Mouse (Mus musculus) hematopoietic stem cell, adult 5-6 weeks (primary cell): ENCODE results near the gene Polrmt. TPM values are rescaled to one million over a fixed set of nuclear protein-coding genes. Genes with fewer than 3 reads are reported as not detected.
"Not testable (repeated sequence)": the region's sequence is repeated elsewhere in the genome, so short reads cannot be mapped to it uniquely, and the experiment has no call there.

Experiments
- ATAC-seq, 2 experiments: fragments of 125-278 bp in 1 of 2; replicated peaks in 1 of 2; 2 replicates each; pipeline ENCODE4 v1.8.0; 2016 to 2017; ENCODE audit warnings: inconsistent platforms in 2 of 2, mild to moderate bottlenecking in 2 of 2, moderate number of reproducible peaks in 2 of 2, low read depth in 1 of 2, moderate TSS enrichment in 1 of 2; ENCODE audit not compliant: low FRiP score in 2 of 2, poor library complexity in 2 of 2, severe bottlenecking in 2 of 2, insufficient read depth in 1 of 2, low TSS enrichment in 1 of 2
- total RNA-seq: library from RNA; stranded (forward); fragments of 172-1452, 232-1000 nt; gene quantifications from 2 replicates; pipeline ENCODE4 v1.2.3, GENCODE M21; 2017

The Polrmt gene
- total RNA-seq, 1 experiment from 2014 or later: 12.1 TPM

DNA sequence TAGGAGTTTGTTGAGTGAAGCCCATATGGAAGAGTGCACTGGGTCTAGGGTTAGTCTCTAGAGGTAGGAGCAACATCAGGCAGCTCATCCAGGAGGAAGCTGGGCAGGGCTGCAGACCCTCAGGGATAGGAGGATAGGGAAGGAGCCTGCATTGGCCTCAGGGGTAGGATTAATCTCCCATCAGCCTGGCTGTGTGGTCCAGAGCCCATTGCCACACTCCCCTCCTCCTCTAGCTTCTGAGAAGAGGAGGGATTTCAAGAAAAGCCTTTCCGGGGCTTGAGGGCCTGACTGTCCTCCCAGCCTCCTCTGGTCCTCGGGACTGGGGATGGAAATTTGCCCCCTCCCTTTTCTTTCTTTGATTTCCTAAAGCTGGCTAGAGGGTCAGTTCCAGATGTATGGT, 32.8 kb upstream of the Polrmt start:
- no peak for ATAC-seq

- ATAC-seq: no peak
Measured at GRCm38 (mm10) chr10:79778006-79778405, 31.6 kb upstream of the Polrmt start.

- no peak for ATAC-seq
Measured at GRCm38 (mm10) chr10:79777103-79777531, 30.7 kb upstream of the Polrmt start, which contains the start of gene Fstl3. Fstl3 (plus strand) TSS chr10:79777272.

DNA sequence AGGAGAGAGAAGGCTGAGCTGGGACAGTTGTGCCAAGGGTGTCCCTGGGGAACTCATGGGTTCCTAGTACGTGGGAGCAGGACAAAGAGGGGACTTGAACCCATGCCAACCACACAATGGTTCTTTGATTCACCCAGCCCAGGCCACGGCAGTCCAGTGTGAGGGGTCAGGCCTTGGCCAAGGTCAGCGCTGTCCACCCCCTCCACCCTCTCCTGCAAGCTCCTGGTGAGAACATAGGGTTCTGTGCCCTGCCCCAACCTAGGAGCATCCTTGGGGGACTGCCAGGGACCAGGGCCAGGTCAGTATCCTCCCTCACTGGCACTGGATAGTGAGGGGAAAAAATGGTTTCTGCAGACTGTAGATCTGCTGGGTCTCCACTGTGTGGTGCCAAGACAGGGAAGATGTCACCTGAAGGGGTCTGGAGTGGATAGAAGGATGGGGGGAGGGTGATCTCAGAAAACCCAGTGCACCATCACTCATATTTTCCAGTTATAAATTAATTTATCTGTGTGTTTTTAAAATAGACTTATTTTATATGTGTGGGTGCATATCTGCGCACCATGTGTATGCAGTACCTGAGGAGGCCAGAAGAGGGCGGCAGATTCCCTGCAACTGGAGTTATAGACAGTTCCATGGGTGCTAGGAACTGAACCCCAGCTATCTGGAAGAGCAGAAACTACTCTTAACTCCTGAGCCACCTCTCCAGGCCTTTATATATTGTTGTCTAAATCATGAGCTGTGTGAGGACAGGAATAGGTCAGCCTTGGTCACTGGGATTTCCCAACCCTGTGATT, 28.3 kb upstream of the Polrmt start:
- ATAC-seq: no peak

GRCm38 (mm10) chr10:79773208-79773607, 26.8 kb upstream of the Polrmt start:
- ATAC-seq: no peak

DNA sequence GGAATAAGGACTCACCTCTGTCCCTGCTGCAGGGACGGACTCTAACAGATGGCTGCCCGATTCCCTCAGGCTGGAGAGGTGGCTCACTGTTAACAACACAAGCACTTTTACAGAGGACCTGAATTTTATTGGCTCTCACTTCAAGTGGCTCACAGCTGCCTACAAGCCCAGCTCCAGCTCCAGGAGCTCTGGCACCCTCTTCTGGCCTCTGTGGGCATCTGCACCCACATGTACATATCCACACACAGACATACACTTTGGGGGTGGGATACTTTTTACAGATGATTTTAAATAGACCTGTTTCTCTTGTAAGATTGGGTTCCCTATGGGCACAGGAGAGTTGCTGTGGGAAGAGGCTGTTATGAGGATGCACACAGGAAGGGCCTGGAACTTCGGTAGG, 25.9 kb upstream of the Polrmt start:
- ATAC-seq: no peak

- ATAC-seq: no peak
Measured at GRCm38 (mm10) chr10:79769329-79769728, 22.9 kb upstream of the Polrmt start.

DNA sequence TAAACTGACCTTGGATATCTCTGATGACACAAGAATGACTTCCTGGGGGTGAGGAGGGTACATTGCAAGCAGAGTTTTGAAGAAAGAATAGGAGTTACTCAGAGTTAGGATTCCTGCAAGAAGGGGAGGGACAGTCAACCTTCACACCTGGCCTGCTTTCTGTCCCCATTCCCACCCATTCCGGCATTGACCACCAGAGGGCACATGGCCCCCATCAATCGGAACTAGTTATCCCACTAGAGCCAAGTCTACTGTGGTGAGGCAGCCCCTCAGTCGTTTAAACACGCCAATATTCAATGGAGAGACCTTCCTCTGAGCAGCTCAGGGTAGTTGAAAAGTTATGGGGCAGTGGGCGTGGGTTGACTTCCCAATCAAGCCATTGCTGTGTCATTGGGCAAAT, 22.0 kb upstream of the Polrmt start:
- no peak for ATAC-seq

DNA sequence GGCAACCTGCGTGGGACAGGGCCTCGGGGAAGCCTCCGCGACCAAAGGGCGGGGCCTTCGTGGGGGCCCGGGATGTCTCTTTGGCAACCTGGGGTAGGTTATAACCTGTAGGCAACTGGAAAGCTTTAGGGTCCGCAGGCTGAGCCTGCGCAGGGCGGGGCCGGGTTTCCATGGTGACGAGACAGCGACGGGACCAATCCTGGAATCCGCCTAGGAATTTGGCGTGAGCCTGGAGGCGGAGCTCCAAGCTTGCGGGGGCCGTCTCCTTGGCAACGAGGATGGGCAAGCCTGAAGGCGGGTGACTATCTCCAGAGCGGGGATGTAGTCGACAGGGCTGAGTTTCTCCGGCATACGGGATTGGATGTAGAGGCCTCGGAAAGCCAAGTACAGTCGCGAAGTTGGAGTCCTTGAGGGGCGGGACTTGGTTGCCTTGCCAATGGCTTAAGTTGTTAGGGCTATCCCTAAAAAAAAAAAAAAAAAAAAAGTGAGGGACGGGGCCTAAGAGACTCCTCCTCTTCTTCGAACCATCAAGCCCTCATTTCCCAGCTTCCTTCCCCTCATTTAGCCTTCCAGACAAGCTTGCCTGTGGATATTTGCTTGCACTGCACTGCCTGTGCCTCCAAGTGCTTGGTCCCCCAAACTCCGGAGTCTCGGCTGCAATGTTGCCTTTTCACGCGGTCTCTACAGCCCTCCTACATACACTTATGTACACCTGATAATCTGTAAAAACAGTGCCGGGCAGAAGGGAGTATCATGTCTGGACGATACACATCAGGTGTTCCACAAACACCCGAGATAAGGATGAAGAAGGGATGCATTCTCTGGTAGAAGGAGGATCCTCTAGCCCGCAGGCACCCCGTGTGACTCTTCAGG, 21.2 kb upstream of the Polrmt start:
- ATAC-seq: peak in 1 of 2 experiments; percentile 33; a peak in 3 of 4 replicates

DNA sequence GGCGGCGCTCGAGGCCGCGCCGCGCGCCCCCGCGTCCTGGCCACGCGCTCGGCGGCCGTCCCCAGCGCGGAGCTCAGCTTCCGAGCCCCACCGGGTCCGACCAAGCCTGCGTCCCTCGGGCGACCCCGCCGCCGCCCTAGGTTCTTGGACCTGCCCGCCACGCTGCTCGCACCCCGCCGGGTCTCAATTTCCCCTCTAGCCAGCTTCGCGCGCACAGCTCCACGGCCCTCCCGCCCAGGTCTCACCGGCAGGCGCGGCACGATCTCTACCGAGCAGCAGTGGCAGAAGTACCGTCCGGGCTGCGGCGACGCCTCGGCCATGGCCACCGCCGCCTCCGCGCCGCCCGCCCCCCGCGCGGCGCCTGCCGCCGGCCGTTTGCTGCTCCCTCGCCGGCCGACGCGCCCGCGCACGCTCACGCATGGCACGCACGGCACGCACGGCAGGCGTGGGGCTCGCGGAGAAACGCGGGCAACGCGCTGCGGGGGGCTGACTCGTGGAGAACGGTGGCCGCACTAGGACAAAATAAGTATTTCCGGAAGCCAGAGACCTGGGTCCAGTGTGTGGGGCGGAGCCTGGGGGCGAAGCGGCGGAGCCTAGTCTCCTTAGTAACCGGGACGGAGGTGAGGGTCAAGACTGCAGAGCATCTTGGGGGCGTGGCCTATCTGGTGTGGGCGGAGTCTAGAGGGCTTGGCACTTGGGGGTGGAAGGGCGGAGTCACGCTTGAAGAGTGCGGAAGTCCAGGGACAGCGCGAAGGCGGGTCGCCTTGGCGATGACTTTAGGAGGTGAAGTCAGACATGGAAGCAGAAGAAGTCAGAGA, 20.3 kb upstream of the Polrmt start, which contains the start of gene Rnf126:
Gene Rnf126 (minus strand): TSS at position 445 of the 818 bp plus-strand sequence.
- peak; percentile 93 to 94 for ATAC-seq

DNA sequence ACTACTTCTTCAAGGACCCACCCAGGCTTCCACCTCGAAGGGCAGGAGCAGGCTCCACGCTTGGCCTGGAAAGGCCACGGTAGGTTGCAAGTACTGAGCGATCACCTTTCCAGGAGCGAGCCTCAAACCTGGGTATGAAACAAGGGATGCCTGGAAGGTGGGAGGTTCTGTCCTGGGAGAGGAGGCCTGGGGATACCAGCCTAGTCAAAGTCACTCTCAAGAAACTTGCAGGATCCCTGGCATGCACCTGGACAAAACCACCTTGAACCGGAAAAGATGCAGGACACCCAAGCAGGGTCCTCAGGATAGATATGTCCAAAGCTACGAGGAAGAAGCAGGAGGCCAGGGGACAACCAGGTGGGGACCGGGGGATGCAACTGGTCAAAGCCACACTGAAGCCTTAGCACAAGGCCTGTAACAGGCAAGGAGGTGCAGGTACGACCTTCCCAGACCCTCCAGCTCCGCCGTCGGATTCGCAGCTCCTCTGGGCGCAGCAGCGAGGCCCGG, 19.7 kb upstream of the Polrmt start:
- ATAC-seq: no peak

DNA sequence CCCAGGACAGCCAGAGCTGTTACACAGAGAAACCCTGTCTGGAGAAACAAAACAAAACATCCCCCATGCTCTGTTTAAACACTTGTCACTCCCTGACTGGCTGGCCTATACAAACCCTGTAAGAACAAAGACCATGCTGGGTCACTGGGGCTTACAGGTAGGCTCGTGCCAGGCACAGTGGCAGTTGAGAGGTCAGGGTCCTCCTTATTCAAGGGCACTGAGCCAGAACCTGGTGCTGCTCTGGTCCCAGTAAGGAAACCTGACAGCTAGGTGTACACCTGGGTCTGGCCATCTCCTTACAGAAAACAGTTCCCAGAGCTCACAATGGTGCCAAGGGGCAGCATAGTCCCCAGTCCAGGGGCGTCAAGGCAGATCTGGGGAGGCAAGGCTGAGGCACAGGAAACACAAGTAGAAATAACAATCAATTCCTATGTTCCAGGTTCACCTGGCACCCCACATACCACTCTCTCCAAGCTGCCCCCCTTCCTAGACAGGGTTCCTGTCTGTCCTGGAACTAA, 18.9 kb upstream of the Polrmt start:
- no peak for ATAC-seq

DNA sequence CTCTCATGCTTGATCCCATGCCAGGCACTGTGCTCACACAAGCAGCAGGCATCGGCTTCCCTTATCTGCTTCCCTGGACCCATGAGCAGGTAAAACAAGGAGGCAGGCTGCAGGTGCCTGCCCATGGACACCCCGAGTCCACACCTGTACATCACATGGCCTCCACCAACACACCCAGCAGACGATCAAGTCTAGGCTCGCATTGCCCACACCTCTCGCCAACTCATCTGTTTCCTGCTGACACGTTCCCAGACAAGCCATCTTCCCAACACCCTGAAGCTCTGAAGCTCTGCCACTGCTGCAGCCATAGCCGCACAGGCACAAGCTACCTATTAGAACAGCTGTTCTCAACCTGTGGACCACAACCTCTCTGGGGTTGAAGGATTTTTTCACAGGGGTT, 17.9 kb upstream of the Polrmt start:
- ATAC-seq: no peak

GRCm38 (mm10) chr10:79762875-79763274, 16.5 kb upstream of the Polrmt start:
- no peak for ATAC-seq

DNA sequence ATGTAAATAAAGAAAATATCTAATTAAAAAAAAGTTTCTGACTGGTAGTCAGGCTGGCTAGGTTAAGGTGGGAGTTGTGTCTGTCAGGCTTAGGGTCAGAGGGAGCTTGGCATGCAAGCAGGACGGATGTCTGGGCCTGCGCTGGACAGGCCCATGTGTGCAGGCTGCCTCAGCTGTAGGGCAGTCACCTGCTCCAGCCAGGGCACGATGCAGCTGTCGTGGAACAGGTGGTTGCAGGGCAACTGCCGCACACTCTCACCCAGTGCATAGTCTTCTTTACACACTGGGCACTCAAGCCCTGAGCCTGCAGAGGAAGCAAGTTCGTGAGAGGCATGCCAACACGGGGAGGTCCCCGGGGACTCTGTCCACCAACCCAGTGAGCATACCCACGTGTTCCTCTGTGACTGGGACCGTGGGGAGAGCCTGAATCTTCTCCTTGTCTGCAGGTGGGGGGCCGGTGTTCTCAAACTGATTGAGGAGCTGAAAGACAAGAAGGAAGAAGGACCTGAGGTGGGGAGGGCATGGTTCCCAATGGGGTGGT, 14.3 kb upstream of the Polrmt start:
- ATAC-seq: no peak

DNA sequence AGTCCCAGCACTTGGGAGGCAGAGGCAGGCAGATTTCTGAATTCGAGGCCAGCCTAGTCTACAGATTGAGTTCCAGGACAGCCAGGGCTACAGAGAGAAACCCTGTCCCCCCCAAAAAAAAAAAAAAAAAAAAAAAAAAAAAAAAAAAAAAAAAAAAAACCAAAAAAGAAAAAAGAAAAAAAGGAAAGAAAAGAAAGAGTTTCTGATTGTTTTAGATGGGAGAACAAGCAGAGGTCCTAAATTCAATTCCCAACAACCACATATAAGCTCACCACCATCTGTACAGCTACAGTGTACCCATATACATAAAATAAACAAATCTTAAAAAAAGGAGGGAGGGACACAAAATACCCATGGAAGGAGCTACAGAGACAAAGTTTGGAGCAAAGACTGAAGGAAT, 13.3 kb upstream of the Polrmt start:
- ATAC-seq: not testable (repeated sequence)

- ATAC-seq: no peak
Measured at GRCm38 (mm10) chr10:79756660-79757059, 10.3 kb upstream of the Polrmt start.
